Mouse (Mus musculus) thymus, adult 2 months (tissue): ENCODE data around the gene Gadd45b.

ENCODE experiments used
- CTCF ChIP-seq: fragments of 200-500 bp; IDR thresholded peaks from 2 replicates; pipeline ENCODE4 v1.5.1; 2012; ENCODE audit warnings: mild to moderate bottlenecking, control low read depth, low read length, moderate library complexity, borderline replicate concordance; ENCODE audit not compliant: control insufficient read depth, poor library complexity, insufficient read depth; ENCODE audit errors: extremely low read depth
- POLR2A ChIP-seq: fragments of 200-500 bp; IDR thresholded peaks from 2 replicates; pipeline ENCODE4 v1.6.1; 2012; ENCODE audit warnings: mild to moderate bottlenecking, low read length, control low read depth, moderate library complexity; ENCODE audit not compliant: control insufficient read depth, poor library complexity, insufficient read depth; ENCODE audit errors: extremely low read depth

DNA sequence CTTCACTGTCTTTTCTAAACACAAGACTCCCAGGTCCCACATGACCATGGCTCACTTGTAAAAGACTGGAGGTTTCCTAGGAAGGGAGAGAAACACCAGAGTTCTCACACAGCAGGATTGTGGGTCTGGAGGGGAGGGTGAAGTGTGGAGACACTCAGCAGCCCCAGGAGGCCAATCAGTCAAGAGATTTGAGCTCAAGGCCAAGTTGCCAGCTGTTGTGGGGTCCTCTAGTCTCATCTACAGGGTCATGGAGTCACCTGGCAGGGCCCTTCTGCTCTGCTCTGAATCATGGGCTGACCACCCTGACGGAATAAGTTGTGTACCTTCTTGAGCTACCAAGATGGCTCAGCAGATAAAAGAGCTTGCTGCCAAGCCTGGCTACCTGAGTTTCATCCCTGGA lies 43.8 kb downstream of the Gadd45b start:
- TF ChIP-seq CTCF (no peak), POLR2A (no peak)
